Mouse (Mus musculus) limb, embryonic 13.5 days (tissue): ENCODE data around the gene Wipf3. TPM values are rescaled to one million over a fixed set of nuclear protein-coding genes. Genes with fewer than 3 reads are reported as not detected.

ENCODE experiments used
- ATAC-seq: fragments of 200-750 bp; cut with Nextera tagmentation; 2 replicates; pipeline ENCODE4 v1.8.0; 2017; ENCODE audit warnings: low read depth, moderate number of reproducible peaks, moderate TSS enrichment; ENCODE audit not compliant: low FRiP score
- H3K27ac ChIP-seq: fragments of 300-500 bp; sonication (generic); 2 replicates; pipeline ENCODE4 v1.5.1; 2015; ENCODE audit warnings: inconsistent platforms, mild to moderate bottlenecking, moderate library complexity
- H3K27me3 ChIP-seq: fragments of 300-500 bp; sonication (generic); 2 replicates; pipeline ENCODE4 v1.6.1; 2015; ENCODE audit warnings: mild to moderate bottlenecking, inconsistent platforms
- H3K36me3 ChIP-seq: fragments of 300-500 bp; sonication (generic); 2 replicates; pipeline ENCODE4 v1.6.1; 2015; ENCODE audit warnings: inconsistent platforms, mild to moderate bottlenecking, moderate library complexity
- H3K4me1 ChIP-seq: fragments of 300-500 bp; sonication (generic); 2 replicates; pipeline ENCODE4 v1.6.1; 2015; ENCODE audit warnings: inconsistent platforms
- H3K4me2 ChIP-seq: fragments of 300-500 bp; sonication (generic); replicated peaks from 2 replicates; pipeline ENCODE4 v1.6.1; 2015; ENCODE audit warnings: inconsistent platforms, mild to moderate bottlenecking, moderate library complexity
- H3K4me3 ChIP-seq: fragments of 300-500 bp; sonication (generic); 2 replicates; pipeline ENCODE4 v1.5.1; 2015; ENCODE audit warnings: moderate library complexity, mild to moderate bottlenecking, inconsistent platforms
- H3K9ac ChIP-seq: fragments of 300-500 bp; sonication (generic); 2 replicates; pipeline ENCODE4 v1.6.1; 2015; ENCODE audit warnings: mild to moderate bottlenecking, inconsistent platforms
- H3K9me3 ChIP-seq: fragments of 300-500 bp; sonication (generic); 2 replicates; pipeline ENCODE4 v1.6.1; 2016; ENCODE audit warnings: inconsistent platforms
- WGBS: fragments of 180-500 bp; shearing (Covaris S2); methylation state at CpG from one replicate; pipeline ENCODE4 v1.1.7; 2015; 5-methylcytosine and 5-hydroxymethylcytosine counted together
- polyA plus RNA-seq: library from polyadenylated mRNA; unstranded; fragments of >200 nt; fragmentation: Nextera tagmentation; extraction: Ambion mirVana; gene quantifications from 2 replicates; pipeline ENCODE4 v1.2.1, GENCODE M21; 2015

The Wipf3 gene
- polyA plus RNA-seq, 1 experiment from 2014 or later, result 2.1 TPM

DNA sequence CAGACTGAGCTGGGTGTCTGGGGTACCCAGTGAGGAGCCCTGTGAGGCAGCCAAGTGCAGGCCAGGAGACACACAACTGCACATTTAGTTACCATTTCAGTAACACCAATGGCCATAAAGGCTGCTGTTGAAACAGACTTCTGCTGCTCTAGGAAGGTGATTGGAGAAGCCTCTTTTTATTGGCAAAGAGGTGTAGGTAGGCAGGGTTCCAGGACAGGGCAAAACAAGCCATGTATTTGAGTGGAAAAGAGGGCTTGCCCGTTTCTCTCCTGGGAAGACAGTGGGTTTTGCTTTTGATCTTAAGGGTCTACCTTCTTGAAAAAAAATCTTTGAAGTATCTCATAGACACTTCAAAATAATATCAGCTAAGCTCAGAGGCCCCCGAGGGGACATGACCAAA lies 82.9 kb downstream of the Wipf3 start:
- Histone ChIP-seq H3K27me3 (0 out of 2 replicates have a peak, but pooled peaks cover 6% of the 10 kb centered on the region), H3K4me3 (no peak overlapping the region)
- WGBS, result 72% methylated on average over 2 of the region's 2 CpGs

DNA sequence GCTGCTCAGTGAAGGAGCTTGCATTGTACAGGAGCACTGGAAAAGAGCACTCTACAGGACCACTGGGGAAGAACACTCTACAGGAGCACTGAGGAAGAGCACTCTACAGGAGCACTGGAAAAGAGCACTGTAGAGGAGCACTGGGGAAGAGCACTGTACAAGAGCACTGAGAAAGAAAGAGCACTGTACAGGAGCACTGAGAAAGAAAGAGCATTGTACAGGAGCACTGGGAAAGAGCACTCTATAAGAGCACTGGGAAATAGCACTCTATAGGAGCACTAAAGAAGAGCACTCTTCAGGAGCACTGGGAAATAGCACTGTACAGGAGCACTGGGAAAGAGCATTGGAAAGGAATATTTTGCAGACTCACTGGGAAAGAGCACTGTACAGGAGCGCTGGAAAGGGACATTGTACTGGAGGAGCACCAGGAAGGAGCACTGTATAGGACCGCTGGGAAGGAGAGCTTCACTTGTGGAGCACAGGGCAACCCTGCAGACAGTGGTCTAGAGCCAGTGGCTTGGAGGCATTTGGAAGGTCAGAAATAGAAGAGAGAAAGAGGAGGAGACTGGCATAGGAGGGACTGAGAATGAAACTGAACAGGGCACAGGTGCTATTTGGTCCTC lies 87.2 kb downstream of the Wipf3 start:
- Histone ChIP-seq H3K4me2 (no peak overlapping the region), H3K27ac (no peak overlapping the region), H3K4me3 (no peak overlapping the region), H3K36me3 (no peaks in the 10 kb centered on the region), H3K4me1 (no peaks in the 10 kb centered on the region), H3K9me3 (no peaks in the 10 kb centered on the region), H3K27me3 (0 out of 2 replicates have a peak, but pooled peaks cover 12% of the 10 kb centered on the region), H3K9ac (no peak overlapping the region)
- 85% methylated on average over 2 of the region's 2 CpGs for WGBS
- no peak for ATAC-seq

More for the DNA sequence above, 82.9 kb downstream of the Wipf3 start:
- H3K36me3 ChIP-seq, result no peaks in the 10 kb centered on the region
- peaks cover 18% of the 10 kb centered on the region for H3K4me1 ChIP-seq
- H3K9ac ChIP-seq, result no peak overlapping the region
- no peak for ATAC-seq
- no peak overlapping the region for H3K27ac ChIP-seq
- no peak overlapping the region for H3K4me2 ChIP-seq
- H3K9me3 ChIP-seq, result no peaks in the 10 kb centered on the region

DNA sequence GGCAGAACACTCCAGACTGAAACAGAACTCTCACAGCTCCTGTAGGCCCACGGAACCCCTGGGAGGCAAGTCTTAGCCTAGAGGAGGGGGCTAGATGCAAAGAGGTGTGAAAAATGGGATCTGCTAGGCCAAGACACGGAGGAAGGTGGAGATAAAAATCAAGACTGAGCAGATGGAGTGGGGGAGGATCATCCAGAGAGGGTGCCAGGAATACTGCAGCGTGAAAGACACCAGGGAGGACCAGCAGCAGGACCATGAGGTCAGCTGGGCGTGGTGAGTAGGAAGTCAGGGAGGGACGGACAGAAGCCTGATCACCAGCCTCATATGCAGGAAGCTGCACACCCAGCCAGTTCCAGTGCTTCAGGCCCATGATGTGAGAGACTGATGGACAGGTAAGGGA lies 89.4 kb downstream of the Wipf3 start:
- Histone ChIP-seq H3K4me3 (no peak overlapping the region), H3K4me2 (no peak overlapping the region), H3K9ac (no peak overlapping the region), H3K36me3 (no peaks in the 10 kb centered on the region), H3K9me3 (no peaks in the 10 kb centered on the region), H3K27ac (no peak overlapping the region), H3K27me3 (0 out of 2 replicates have a peak, but pooled peaks cover 12% of the 10 kb centered on the region), H3K4me1 (no peaks in the 10 kb centered on the region)
- ATAC-seq, result no peak
- 64% methylated on average over 5 of the region's 5 CpGs for WGBS

DNA sequence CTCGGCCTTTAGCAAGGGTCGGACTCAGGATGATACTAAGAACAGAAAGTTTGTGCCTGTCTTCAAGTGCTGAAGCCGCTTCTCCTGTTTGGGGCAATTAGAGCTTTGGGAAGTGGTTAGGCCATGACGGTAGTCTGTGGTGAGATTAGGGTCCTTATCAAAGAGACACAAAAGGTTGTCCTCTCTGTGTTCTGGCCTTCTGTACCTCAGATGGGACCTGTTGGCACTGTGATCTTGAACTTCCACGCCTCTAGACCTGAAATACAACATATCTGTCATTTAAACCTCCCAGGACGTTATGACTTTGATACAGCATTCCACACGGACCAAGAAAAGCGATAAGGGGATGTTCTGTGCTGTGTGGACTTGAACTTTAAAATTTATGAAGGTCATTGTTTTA lies 99.3 kb downstream of the Wipf3 start:
- no peaks in the 10 kb centered on the region for H3K4me1 ChIP-seq
- no peak overlapping the region for H3K4me3 ChIP-seq
- no peak overlapping the region for H3K4me2 ChIP-seq
- no peak overlapping the region for H3K9ac ChIP-seq
- no peaks in the 10 kb centered on the region for H3K9me3 ChIP-seq
- H3K27ac ChIP-seq, result no peak overlapping the region
- peaks cover 5% of the 10 kb centered on the region; the same call in 1 of the 2 replicates for H3K27me3 ChIP-seq
- no peak for ATAC-seq
- no peaks in the 10 kb centered on the region for H3K36me3 ChIP-seq
- WGBS, result 88% methylated on average over 8 of the region's 8 CpGs

DNA sequence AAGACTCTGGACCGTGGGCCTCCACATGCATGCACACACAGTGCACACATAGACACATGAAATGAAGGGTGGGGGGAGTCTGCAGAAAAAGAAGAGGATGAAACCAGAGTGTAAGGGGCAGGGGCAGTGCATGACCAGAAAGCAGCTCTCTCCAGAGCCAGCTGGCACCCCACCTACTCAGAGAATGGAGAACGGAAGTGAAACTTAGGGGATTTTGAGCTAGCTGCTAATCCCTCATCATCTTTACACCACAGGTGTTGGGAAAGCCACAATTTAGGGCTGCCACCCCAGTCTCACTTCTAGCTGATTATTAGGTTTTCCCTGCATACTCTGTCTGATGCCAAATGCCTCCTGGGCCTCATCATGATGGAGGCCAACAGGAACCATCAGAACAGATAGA lies 100.8 kb downstream of the Wipf3 start:
- 63% methylated on average over 2 of the region's 2 CpGs for WGBS
- ATAC-seq, result no peak
- H3K9me3 ChIP-seq, result no peaks in the 10 kb centered on the region

DNA sequence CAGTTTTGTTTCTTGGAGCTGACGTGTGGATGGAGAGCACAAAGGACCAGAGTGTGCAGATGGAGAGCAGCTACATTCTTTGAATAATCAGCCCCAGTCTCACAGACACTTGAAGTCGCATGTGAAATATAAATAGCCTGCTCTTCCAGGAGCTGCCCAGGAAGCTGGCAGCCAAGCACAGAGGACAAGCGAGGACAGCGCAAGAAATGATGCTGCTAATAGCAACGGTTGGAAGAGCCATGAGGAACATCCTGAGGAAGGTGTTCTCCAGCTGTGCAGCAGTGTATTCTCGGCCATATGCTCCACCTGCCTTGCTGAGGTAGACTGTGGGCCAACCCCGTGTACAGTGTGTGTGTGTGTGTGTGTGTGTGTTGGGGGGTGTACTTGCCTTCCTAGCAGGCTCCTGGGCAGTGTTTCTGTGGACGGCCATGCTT lies 101.7 kb downstream of the Wipf3 start:
- H3K9ac ChIP-seq, result no peak overlapping the region
- H3K4me3 ChIP-seq, result no peak overlapping the region
- ATAC-seq, result no peak
- no peaks in the 10 kb centered on the region for H3K9me3 ChIP-seq
- H3K4me2 ChIP-seq, result no peak overlapping the region
- H3K27me3 ChIP-seq, result peaks cover 5% of the 10 kb centered on the region; the same call in 1 of the 2 replicates
- 0 out of 2 replicates have a peak, but pooled peaks cover 5% of the 10 kb centered on the region for H3K4me1 ChIP-seq
- H3K27ac ChIP-seq, result no peak overlapping the region
- H3K36me3 ChIP-seq, result no peaks in the 10 kb centered on the region
- 63% methylated on average over 8 of the region's 8 CpGs for WGBS

More for the DNA sequence above, 100.8 kb downstream of the Wipf3 start:
- no peak overlapping the region for H3K9ac ChIP-seq
- H3K4me1 ChIP-seq, result no peaks in the 10 kb centered on the region
- H3K4me2 ChIP-seq, result no peak overlapping the region
- H3K27me3 ChIP-seq, result peaks cover 5% of the 10 kb centered on the region; the same call in 1 of the 2 replicates
- no peak overlapping the region for H3K4me3 ChIP-seq
- H3K36me3 ChIP-seq, result no peaks in the 10 kb centered on the region
- H3K27ac ChIP-seq, result no peak overlapping the region

DNA sequence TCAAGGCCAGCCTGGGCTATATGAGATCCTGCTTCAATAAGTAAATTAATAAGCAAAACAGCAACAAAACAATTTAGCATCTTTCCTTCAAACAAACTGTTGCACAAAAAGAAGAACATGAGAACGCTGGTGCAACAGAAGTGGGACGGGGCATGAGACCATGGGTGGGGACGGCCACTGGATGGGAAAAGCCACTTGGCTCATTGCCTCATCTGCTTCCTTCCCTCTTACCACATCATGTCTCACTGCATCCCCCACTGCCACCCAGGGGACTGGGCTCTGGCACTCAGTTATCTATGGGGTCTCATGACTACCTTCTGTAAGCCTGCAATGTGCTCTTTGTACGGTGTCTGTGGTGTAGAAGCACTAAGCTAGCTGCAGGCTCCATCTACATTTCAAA lies 106.1 kb downstream of the Wipf3 start:
- Histone ChIP-seq H3K9me3 (no peaks in the 10 kb centered on the region), H3K36me3 (no peaks in the 10 kb centered on the region), H3K27me3 (no peaks in the 10 kb centered on the region), H3K4me3 (no peak overlapping the region), H3K4me2 (no peak overlapping the region), H3K9ac (no peak overlapping the region), H3K4me1 (0 out of 2 replicates have a peak, but pooled peaks cover 11% of the 10 kb centered on the region), H3K27ac (no peak overlapping the region)
- WGBS, result 88% methylated on average over 4 of the region's 4 CpGs
- ATAC-seq, result no peak

DNA sequence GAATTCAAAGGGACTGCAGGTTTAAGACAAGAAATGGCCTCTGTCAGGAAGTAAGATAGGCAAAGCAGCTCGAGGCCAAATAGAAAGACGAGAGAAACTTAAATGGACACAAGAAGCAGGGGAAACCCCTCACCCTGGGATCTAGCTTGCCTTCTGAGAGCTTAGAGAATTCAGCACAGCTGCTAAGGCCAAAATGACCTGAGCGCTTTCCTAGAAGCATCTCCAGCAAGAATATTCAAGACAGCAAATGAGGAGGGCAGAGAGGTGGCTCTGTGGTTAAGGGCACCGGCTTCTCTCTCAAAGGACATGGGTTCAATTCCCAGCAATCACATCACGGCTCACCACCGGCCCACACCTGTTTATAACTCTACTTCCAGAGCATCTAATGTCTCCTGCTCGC lies 107.7 kb downstream of the Wipf3 start:
- no peak overlapping the region for H3K9ac ChIP-seq
- no peak overlapping the region for H3K4me2 ChIP-seq
- H3K27me3 ChIP-seq, result no peaks in the 10 kb centered on the region
- H3K4me3 ChIP-seq, result no peak overlapping the region
- H3K27ac ChIP-seq, result no peak overlapping the region
- ATAC-seq, result no peak
- 78% methylated on average over 7 of the region's 7 CpGs for WGBS
- H3K4me1 ChIP-seq, result 0 out of 2 replicates have a peak, but pooled peaks cover 11% of the 10 kb centered on the region
- no peaks in the 10 kb centered on the region for H3K36me3 ChIP-seq
- H3K9me3 ChIP-seq, result no peaks in the 10 kb centered on the region

DNA sequence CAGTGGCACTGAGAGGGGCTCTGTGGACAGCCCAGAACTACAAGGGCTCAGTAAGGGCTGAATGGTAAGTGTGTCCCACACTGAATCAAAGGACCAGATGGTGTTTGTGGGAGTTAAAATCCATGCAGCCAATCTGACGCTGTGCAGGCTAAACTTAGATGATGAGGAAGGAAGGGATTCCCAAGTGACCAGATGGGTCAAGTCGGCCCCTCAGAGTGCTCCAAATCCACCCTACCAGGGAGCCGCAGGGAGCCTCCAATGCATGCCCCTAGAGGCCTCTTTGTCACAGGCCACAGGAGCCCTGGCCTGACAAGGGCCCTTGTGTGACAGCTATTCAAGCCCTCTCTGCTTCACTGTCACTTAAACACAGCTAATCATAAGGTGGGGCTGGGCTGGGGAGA lies 109.4 kb downstream of the Wipf3 start:
- 0 out of 2 replicates have a peak, but pooled peaks cover 11% of the 10 kb centered on the region for H3K4me1 ChIP-seq
- no peaks in the 10 kb centered on the region for H3K27me3 ChIP-seq
- H3K4me3 ChIP-seq, result no peak overlapping the region
- no peak overlapping the region for H3K27ac ChIP-seq
- WGBS, result 38% methylated on average over 3 of the region's 3 CpGs
- no peaks in the 10 kb centered on the region; the same call in 1 of the 2 replicates for H3K9me3 ChIP-seq
- H3K9ac ChIP-seq, result no peak overlapping the region
- no peak for ATAC-seq
- H3K4me2 ChIP-seq, result no peak overlapping the region
- H3K36me3 ChIP-seq, result no peaks in the 10 kb centered on the region; the same call in 1 of the 2 replicates

DNA sequence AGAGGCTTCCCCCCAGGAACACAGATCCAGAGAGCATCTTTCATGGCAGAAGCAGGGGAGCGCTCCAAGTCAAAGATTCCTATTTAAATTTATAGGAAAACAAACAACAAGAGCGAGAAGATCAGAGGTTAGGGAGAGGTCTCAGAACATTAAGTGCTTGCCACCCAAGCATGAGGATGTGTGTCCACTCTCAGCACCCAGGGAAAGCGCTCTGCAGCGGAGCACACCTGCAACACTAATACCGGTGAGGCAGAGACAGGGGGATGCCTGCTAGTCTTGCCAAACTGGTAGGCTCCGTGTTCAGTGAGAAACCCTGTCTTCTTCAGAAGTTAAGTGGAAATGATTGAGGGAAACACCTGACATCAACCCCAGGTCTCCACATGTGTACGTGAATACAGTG lies 110.0 kb downstream of the Wipf3 start:
- H3K36me3 ChIP-seq, result no peaks in the 10 kb centered on the region; the same call in 1 of the 2 replicates
- WGBS, result 90% methylated on average over 7 of the region's 7 CpGs

DNA sequence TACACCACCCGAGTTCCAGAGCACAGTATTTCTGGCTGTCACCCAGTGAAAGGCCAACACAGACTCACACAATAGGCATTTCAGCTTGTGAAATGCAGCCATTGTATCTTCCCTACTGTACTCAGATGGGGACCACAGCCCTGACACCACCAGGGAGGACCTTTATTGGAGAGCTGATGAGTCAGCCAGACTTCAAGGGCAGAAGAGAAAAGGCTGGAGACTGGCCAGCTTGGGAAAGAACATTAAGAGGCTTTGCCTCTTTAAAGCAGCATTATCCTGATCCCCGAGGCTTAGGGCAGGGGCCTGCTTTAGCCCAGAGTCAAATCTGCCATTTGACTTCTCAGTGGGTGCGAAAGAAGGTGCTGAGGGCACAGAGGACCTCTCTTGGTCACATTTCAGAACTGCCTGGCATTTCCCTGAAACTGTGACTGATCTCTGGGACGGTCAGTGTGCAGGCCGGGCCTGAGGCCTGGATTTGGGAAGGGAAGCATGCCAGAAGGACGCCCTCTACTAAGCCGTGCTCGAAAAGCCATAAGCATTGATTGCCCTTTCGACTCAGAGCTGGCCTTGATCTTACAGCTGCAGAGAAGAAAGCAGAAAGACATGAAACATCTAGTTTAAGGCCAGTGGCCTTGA lies 111.0 kb downstream of the Wipf3 start:
- Histone ChIP-seq H3K36me3 (no peaks in the 10 kb centered on the region; the same call in 1 of the 2 replicates), H3K27me3 (no peaks in the 10 kb centered on the region), H3K4me1 (0 out of 2 replicates have a peak, but pooled peaks cover 11% of the 10 kb centered on the region), H3K27ac (no peak overlapping the region), H3K9ac (no peak overlapping the region), H3K4me2 (no peak overlapping the region), H3K9me3 (no peaks in the 10 kb centered on the region; the same call in 1 of the 2 replicates), H3K4me3 (no peak overlapping the region)
- WGBS, result 69% methylated on average over 9 of the region's 9 CpGs
- no peak for ATAC-seq

More for the DNA sequence above, 110.0 kb downstream of the Wipf3 start:
- Histone ChIP-seq H3K9me3 (no peaks in the 10 kb centered on the region; the same call in 1 of the 2 replicates), H3K27ac (no peak overlapping the region), H3K4me3 (no peak overlapping the region), H3K4me2 (no peak overlapping the region), H3K4me1 (0 out of 2 replicates have a peak, but pooled peaks cover 11% of the 10 kb centered on the region), H3K27me3 (no peaks in the 10 kb centered on the region), H3K9ac (no peak overlapping the region)
- no peak for ATAC-seq

DNA sequence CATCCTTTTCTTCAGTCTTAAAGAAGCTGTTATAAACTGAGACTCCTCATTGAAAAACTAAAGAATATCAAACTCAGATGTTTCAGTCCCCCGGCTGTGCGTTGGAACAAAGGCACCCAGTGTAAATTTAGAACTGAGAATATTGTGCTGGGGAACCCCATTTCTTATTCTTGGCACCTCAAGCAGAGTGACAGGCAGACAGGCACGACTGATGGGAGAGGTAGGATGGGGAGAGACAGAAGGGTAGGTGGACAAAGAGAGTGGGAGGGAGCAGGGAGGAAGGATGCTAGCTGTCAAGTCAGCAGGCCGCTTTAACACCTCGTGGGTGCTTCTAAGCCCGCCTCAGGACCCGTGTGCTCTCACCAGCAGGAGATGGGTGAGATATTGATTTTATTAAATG lies 113.4 kb downstream of the Wipf3 start:
- Histone ChIP-seq H3K9ac (no peak overlapping the region), H3K36me3 (no peaks in the 10 kb centered on the region; the same call in 1 of the 2 replicates), H3K4me2 (no peak overlapping the region), H3K27me3 (no peaks in the 10 kb centered on the region), H3K27ac (no peak overlapping the region), H3K4me3 (no peak overlapping the region), H3K4me1 (peaks cover 9% of the 10 kb centered on the region), H3K9me3 (no peaks in the 10 kb centered on the region; the same call in 1 of the 2 replicates)
- WGBS, result 77% methylated on average over 7 of the region's 7 CpGs
- no peak for ATAC-seq
